Mouse (Mus musculus): Measurements from ENCODE around the gene Scn1a. TPM values are rescaled to one million over a fixed set of nuclear protein-coding genes. Genes with fewer than 3 reads are reported as not detected.
A peak's percentile ranks its signal among the peaks of the same experiment; 100 is the strongest.

The Scn1a gene
- under 1 TPM in 1 of 2 experiments, not detected in 1; 0.03 TPM for total RNA-seq (2021)
- long read RNA-seq, experiment 1, result 0 reads
- long read RNA-seq, experiment 2, result 0 reads

DNA sequence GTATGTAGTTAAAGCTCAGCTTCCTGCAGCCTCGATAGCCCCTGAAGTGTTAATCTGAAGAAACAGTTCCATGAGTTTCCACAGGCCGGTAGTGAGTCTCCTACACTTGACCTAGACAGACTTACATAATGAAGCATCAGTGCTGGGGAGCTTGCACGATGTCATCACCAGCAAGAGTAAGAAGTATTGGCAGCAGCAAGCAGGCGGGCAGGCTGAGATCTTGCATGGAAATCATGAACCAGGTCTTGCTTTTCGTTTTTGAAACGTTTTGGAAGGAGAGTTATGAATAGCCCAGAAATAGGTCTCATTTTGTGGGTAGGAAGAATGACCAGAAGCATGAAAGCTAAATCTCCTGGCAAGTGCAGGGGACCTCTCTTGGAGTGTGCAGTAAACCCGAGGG, at the start of gene Scn1a:
Gene Scn1a, minus strand, starts transcription at position 130 of the 400 bp plus-strand sequence.
- no peak for DNase-seq

- no peak for DNase-seq
Measured at GRCm38 (mm10) chr2:66478395-66478794, 37.8 kb upstream of the Scn1a start.

GRCm38 (mm10) chr2:66473181-66473822, 32.7 kb upstream of the Scn1a start:
- DNase-seq, result no peak

DNA sequence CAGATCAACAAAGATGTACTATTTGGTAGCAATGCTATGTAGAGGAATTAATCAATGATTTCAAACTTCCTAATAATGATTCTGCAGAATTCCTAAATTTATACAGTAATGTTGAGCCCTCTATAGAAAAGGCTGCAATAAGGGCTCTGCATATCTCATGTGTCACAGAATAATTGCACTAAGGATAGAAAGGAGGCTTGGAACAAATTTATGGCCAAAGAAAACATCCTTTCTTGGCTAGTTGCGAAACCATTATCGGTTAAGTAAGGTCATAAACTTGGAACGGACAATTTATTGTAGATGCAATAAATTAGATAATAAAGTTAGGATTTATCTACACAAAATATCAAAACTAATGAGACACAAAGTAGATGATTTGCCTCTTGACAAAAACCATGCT, 24.8 kb upstream of the Scn1a start:
- DNase-seq, result no peak

DNA sequence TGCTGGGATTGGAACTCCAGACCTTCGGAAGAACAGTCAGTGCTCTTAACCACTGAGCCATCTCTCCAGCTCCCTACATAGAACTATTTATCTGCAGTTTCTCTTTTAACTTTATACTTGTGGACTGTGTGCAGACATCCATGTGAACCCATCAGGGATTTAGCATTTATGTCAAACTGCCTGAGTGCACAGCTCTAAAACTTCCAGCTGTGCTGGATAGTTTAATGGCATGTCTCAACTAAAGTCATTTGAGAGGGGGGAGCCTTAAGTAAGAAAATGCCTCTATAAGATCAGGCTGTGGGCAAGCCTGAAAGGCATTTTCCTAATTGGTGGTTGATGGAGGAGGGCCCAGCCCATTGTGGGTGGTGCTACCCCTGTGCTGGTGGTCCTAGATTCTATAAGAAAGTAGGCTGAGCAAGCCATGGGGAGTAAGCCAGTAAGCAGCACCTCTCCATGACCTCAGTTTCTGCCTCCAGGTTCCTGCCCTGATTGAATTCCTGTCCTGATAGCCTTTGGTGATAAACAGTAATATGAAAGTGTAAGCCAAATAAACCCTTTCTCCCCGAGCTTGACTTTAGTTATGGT, 24.3 kb upstream of the Scn1a start:
- no peak for DNase-seq

DNA sequence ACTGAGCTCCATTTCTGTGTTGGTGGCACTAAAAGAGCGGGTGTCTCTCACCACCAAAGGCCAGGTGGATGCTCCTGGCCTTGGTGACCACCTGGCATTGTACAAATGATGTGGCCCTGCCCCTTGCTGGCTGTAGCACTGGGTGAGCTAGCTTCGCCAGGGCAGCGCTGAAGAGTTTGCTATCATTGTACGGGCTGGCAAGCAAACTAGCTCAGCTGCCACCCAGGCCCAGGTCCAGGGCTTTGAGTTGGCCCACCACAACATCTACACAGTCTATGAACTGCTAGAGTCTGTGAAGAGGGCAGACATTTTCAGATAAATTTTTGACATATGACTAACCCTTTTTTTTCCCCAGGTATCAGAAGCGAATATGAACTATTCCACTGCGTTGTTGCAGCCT, 23.3 kb upstream of the Scn1a start:
- no peak for DNase-seq

GRCm38 (mm10) chr2:66462458-66462857, 21.8 kb upstream of the Scn1a start:
- no peak for DNase-seq

GRCm38 (mm10) chr2:66439764-66440471, 722 bp downstream of the Scn1a start:
- DNase-seq, result no peak

DNA sequence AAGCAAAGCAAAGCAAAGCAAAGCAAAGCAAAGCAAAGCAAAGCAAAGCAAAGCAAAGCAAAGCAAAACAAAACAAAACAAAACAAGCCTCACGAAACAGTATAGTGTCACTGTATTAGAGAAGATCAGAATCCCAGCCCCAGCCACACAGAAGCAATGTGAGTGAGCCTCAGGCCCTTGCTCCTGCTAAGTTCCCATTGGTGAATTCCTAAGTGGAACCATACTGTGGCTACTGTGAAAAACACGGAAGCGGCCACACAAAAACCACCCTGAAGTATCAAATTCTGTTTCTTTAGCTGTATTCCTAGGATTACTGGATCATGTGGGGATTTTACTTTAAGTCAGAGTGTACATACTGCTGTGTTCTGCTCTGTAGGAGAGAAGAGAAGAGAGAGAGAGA, 4.4 kb downstream of the Scn1a start:
- DNase-seq, result no peak

DNA sequence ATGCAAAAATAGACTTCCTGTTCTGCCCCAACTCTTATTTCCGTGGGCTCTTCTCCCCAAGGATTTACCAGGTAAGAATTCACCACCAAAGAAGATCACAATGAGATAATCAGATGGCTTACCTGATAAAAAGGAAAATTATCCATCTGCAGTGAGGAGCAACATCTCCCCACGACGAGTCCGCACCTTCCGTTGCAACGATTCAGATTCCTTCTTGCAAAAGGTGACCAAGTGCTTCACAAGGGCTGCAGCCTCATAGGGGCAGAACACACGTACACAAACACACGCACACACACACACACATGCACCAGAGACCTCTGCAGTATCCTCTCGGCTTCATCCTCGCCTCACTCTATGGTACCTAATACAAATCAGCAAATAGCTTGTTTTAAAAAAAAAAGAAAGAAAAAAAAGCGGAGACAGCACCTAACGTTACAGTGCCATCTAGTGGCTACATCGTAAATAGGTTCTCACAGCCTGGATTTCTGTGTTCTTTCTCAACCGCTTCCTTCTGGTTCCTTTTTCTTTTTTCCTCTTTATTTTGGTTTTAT, 30.8 kb downstream of the Scn1a start:
- no peak for DNase-seq

- no peak for DNase-seq
Measured at GRCm38 (mm10) chr2:66408899-66409739, 31.5 kb downstream of the Scn1a start.

DNA sequence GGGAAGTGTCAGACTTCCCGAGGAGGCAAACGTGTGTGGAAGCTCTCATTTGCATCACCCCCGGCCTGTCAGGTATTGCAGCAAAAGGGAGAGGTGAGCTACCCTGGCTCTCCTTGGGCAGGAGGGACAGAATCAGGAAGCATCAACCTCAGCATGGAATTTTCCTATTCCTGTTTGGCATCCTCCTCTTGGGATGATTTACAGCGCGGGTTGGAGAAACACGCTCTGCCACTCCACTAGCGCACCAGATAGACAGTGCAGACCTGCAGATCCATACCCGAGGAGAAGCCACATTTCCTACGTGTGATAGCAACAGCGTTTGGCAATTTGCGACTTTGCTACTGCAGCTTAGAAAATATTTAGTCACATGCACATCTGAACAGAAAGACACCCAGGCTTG, 32.2 kb downstream of the Scn1a start:
- no peak for DNase-seq

DNA sequence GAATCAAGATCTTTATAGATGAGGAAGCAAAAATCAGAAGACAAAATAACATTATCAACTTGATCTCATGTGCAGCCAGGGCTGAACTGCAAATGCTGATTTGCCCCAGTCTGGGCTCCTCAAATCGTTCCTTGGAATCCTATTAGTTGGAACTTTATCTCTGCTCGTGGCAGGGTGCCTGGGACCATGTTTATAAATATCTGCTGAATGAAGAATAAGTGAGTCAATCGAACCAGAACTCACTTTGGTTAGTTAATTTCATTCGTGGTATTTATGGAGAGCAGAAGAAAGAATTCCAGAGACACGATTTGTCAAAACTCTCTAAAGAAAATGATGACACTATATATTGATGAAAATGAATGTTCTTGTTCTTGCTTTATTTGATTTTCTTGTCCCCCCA, 48.1 kb downstream of the Scn1a start:
- no peak for DNase-seq

DNA sequence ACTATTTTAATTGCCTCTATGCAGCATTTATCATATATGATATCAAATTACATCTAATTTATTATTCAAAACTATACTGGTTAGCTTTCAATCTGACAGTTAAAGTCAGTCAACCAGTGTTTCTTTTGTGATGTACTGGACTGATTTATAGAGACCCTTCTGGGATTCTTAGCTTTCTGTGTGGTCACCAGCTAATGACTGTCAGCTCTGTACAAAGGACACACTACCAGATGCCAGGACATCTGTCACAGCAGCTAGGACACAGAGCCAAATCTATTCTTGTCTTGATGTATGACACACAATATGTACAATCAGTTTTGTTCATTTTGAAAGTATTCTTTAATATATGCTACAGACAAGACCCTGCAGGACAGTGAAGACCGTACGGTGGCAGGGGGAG, 72.7 kb downstream of the Scn1a start:
- no peak for DNase-seq

DNA sequence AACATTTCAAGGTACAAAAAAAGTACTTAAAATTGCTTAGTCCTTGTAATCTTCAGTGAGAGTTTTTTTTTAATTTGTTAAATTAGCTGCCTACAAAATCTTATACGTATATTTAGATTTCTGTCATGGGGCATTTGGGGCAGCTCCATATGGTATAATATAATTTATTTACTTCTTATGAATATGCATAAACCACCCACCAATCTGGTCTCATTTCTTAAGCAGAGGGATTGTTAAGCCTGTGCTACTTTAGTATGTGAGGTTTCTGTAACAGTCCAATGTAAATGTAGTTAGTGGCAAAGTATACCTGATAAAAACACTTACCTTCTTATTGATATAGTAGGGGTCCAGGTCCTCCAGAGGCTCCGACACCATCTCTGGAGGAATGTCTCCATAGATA, 90.0 kb downstream of the Scn1a start:
- no peak for DNase-seq

DNA sequence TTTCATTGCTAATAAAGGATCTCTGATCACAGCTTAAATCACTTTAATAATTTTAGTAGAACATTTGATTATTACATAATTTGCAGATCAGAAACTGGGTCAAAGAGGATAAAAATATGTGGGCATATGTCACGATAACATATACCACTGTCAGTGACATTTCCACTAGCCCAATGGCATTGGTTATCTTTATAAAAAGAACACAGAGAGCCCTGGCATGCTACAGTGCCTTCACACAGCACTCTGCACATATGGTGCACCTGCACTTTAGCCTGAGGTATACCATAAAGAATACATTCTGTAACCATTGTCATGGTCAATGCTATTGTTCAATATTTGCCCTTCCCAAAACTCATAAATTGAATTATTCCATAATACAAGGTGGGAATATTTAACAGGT, 94.0 kb downstream of the Scn1a start:
- DNase-seq, result no peak

DNA sequence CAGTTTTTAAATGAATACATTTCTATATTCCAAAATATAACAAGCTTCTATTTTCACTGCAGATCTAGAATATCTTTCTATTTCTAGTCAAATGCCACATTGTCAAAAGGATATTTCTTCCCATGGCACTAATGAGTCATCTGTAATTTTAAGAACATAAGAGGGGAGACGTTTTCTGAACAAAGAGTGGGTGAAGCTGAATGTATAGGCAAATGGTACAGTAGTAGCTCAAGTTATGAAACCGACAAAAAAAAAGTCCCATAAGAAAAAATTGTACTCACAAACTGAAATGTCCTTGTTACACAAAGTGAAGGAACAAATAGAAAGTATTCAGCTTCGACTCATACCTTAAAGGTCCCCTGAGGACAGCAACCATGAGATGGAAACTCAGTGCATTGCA, 94.5 kb downstream of the Scn1a start:
- DNase-seq, result no peak

DNA sequence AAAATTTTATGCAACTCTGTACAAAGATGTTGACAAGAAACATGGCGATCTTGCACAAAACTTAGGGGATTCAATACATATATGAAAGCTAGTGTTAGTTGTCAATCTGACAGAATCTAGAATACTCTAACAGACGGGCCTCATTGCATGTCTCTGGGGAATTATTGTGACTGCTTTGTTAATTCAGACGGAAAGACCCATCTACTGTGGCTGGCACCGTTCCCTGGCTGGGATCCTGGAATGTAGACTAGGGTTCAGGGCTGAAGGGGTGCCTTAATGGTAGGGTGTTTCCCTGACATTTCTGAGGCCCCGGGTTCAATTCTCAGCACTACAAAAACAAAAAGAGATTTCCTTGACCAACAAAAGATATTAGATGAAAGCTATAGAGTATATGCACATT, 103.2 kb downstream of the Scn1a start:
- no peak for DNase-seq

DNA sequence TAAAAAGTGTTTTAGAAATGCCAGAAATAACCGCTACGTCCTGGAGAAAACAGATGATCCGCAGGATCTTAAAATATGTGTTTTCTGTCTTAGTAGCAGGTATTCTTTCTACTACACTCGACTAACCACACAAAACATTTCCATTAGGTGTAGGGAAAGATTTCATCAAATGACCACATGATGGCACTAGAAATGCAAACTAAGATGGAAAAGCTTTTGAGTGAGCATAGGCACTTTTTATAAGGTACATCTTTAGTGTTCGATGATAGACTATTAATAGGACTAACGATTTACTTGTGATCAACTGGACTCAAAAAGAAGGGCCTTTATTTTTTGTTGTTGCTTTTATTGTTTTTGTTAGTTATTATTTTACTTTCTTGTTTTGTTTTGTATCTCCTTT, 104.2 kb downstream of the Scn1a start:
- DNase-seq, result no peak

DNA sequence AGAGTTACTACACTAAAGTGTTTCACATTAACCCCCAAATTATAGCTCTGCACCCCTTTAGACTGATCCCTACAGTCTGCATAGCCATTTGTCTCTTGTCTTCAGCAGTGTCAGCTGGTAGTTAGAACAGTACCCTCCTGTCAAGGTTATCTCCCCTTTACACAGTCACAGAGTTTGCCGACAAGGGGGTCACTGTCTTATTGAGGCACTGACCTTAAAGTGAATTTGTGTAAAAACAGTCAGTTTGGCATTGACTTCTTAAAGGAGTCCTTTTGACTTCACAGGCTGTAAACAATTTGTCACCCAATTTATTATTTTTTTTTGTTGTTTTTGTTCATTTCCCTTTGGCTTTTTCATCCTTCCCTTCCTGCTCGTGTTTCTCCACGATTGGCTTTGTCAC, 168.1 kb downstream of the Scn1a start:
- DNase-seq, result no peak

GRCm38 (mm10) chr2:66256220-66257131, 184.2 kb downstream of the Scn1a start, which contains the start of gene Ttc21b:
TSS of gene Ttc21b (minus strand) at chr2:66256617.
- DNase-seq, result peak; percentile 92

Data from gastrocnemius, postnatal 25 days (tissue).